Mouse (Mus musculus) brain, adult 2 months (tissue): Measurements from ENCODE around the gene Syt14.
A peak's percentile ranks its signal among the peaks of the same experiment; 100 is the strongest.

Experiments used
- DNase-seq: peaks from one replicate; pipeline ENCODE4 v3.0.0; 2011; ENCODE audit warnings: low read depth, low spot score

The Syt14 gene

GRCm38 (mm10) chr1:192864440-192864839 lies 171.1 kb downstream of the Syt14 start:
- DNase-seq, result no peak

GRCm38 (mm10) chr1:192861305-192861960 lies 174.1 kb downstream of the Syt14 start:
- peak; percentile 33 for DNase-seq

GRCm38 (mm10) chr1:192860273-192860672 lies 175.3 kb downstream of the Syt14 start:
- no peak for DNase-seq

GRCm38 (mm10) chr1:192857582-192857981 lies 178.0 kb downstream of the Syt14 start:
- DNase-seq, result no peak

GRCm38 (mm10) chr1:192856931-192857330 lies 178.6 kb downstream of the Syt14 start:
- DNase-seq, result no peak

GRCm38 (mm10) chr1:192856411-192856810 lies 179.2 kb downstream of the Syt14 start:
- peak; percentile 47 for DNase-seq

GRCm38 (mm10) chr1:192855474-192856230 lies 179.9 kb downstream of the Syt14 start, which contains the start of gene Sertad4:
Sertad4 (minus strand) TSS chr1:192855756.
- DNase-seq, result peak; percentile 69

- peak; percentile 48 for DNase-seq
Observed at GRCm38 (mm10) chr1:192854819-192855271, 180.7 kb downstream of the Syt14 start.

GRCm38 (mm10) chr1:192853988-192854818 lies 181.4 kb downstream of the Syt14 start:
- DNase-seq, result no peak

GRCm38 (mm10) chr1:192853429-192853828 lies 182.1 kb downstream of the Syt14 start:
- no peak for DNase-seq

- no peak for DNase-seq
Observed at GRCm38 (mm10) chr1:192852047-192852446, 183.5 kb downstream of the Syt14 start.

GRCm38 (mm10) chr1:192851640-192852039 lies 183.9 kb downstream of the Syt14 start:
- peak; percentile 63 for DNase-seq

GRCm38 (mm10) chr1:192851126-192851525 lies 184.4 kb downstream of the Syt14 start:
- no peak for DNase-seq

- DNase-seq, result no peak
Observed at GRCm38 (mm10) chr1:192849616-192850015, 186.0 kb downstream of the Syt14 start.

GRCm38 (mm10) chr1:192847254-192847653 lies 188.3 kb downstream of the Syt14 start:
- DNase-seq, result no peak
